Mouse (Mus musculus) kidney, embryonic 14.5 days (tissue): ENCODE data around the gene Adam11. TPM values are rescaled to one million over a fixed set of nuclear protein-coding genes. Genes with fewer than 3 reads are reported as not detected.

Source experiments
- ATAC-seq: fragments of 200-750 bp; cut with Nextera tagmentation; 2 replicates; pipeline ENCODE4 v1.8.0; 2017; ENCODE audit warnings: moderate number of reproducible peaks, mild to moderate bottlenecking, moderate TSS enrichment, moderate library complexity; ENCODE audit not compliant: low FRiP score, low TSS enrichment
- H3K27ac ChIP-seq: fragments of 300-500 bp; sonication (generic); 2 replicates; pipeline ENCODE4 v1.5.1; 2014; ENCODE audit warnings: low read depth, mild to moderate bottlenecking, low read length, moderate library complexity, mixed read lengths
- H3K27me3 ChIP-seq: fragments of 300-500 bp; sonication (generic); 2 replicates; pipeline ENCODE4 v1.6.1; 2014; ENCODE audit warnings: mild to moderate bottlenecking, low read length; ENCODE audit not compliant: control insufficient read depth, insufficient read depth
- H3K36me3 ChIP-seq: fragments of 300-500 bp; sonication (generic); 2 replicates; pipeline ENCODE4 v1.6.1; 2014; ENCODE audit warnings: low read length, mixed read lengths; ENCODE audit not compliant: control insufficient read depth, insufficient read depth
- H3K4me1 ChIP-seq: fragments of 300-500 bp; sonication (generic); 2 replicates; pipeline ENCODE4 v1.6.1; 2014; ENCODE audit warnings: low read length, mixed read lengths; ENCODE audit not compliant: control insufficient read depth, insufficient read depth
- H3K4me2 ChIP-seq: fragments of 300-500 bp; sonication (generic); replicated peaks from 2 replicates; pipeline ENCODE4 v1.6.1; 2014; ENCODE audit warnings: low read depth, mild to moderate bottlenecking, low read length
- H3K4me3 ChIP-seq: fragments of 300-500 bp; sonication (generic); 2 replicates; pipeline ENCODE4 v1.5.1; 2014; ENCODE audit warnings: mild to moderate bottlenecking, low read length
- H3K9ac ChIP-seq: fragments of 300-500 bp; sonication (generic); 2 replicates; pipeline ENCODE4 v1.6.1; 2014; ENCODE audit warnings: low read depth, mild to moderate bottlenecking, low read length, moderate library complexity
- H3K9me3 ChIP-seq: fragments of 300-500 bp; sonication (generic); 2 replicates; pipeline ENCODE4 v1.6.1; 2016; ENCODE audit warnings: low read length; ENCODE audit not compliant: control insufficient read depth
- whole genome bisulfite sequencing: fragments of 180-500 bp; shearing (Covaris S2); extraction: QIAGEN DNeasy Blood & Tissue Kit; methylation state at CpG from one replicate; pipeline ENCODE4 v1.1.7; 2014; 5-methylcytosine and 5-hydroxymethylcytosine counted together
- polyA plus RNA-seq: library from polyadenylated mRNA; unstranded; fragments of >200 nt; fragmentation: Nextera tagmentation; extraction: Ambion mirVana; gene quantifications from 2 replicates; pipeline ENCODE4 v1.2.1, GENCODE M21; 2014

Gene Adam11
- polyA plus RNA-seq, 1 experiment from 2014 or later, result 7.8 TPM

DNA sequence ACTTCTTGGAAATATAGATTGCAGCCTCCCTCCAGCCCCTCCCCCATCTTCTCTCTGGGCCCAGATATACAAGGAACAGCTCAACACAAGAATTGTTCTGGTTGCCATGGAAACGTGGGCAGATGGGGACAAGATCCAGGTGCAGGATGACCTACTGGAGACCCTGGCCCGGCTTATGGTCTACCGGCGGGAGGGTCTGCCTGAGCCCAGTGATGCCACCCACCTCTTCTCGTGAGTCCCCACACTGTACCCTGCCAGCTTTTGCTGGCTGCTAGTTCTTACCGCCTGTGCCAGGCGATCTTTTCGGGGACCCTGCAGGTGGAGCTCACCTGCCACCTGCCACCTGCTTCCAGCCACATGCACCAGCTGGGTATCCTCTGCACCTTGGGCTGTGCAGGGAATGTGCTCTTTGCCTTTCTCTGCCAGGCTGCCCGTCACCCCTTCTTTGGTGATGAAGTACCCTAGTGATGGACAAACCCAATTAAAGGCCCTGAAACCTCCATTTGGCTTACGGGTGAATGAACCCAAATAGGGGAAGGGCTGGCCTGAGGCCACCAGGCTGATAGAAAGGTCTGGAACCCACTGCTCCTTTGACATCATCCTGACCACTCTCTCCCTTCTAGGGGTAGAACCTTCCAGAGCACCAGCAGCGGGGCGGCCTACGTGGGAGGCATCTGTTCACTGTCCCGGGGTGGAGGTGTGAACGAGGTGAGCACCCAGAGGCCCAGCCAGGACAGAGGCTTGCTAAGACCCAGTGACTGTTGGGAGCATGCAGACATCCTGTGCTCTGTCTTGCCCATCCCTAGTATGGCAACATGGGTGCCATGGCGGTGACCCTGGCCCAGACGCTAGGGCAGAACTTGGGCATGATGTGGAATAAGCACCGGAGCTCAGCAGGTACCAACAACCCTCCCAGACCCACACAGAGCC lies 11.8 kb downstream of the Adam11 start:
- ATAC-seq, result no peak

GRCm38 (mm10) chr11:102773713-102774611 lies 12.7 kb downstream of the Adam11 start:
- peak overlapping the region; percentile 76 for H3K9ac ChIP-seq
- peak; percentile 16 for ATAC-seq
- no peaks in the 10 kb centered on the region; the same call in 1 of the 2 replicates for H3K36me3 ChIP-seq
- peak overlapping the region; percentile 88 for H3K27ac ChIP-seq
- no peaks in the 10 kb centered on the region for H3K9me3 ChIP-seq
- no peaks in the 10 kb centered on the region; the same call in 1 of the 2 replicates for H3K27me3 ChIP-seq
- peak overlapping the region; percentile 62 for H3K4me3 ChIP-seq
- peak overlapping the region; percentile 97 for H3K4me2 ChIP-seq
- WGBS, result under 1% methylated on average over 46 of the region's 46 CpGs
- H3K4me1 ChIP-seq, result peaks cover 42% of the 10 kb centered on the region

More for the DNA sequence above, 11.8 kb downstream of the Adam11 start:
- whole genome bisulfite sequencing, result 66% methylated on average over 18 of the region's 18 CpGs
- no peaks in the 10 kb centered on the region; the same call in 1 of the 2 replicates for H3K36me3 ChIP-seq
- H3K9ac ChIP-seq, result no peak overlapping the region
- no peak overlapping the region for H3K4me2 ChIP-seq
- H3K4me1 ChIP-seq, result peaks cover 35% of the 10 kb centered on the region
- H3K9me3 ChIP-seq, result no peaks in the 10 kb centered on the region
- H3K27me3 ChIP-seq, result no peaks in the 10 kb centered on the region; the same call in 1 of the 2 replicates
- H3K27ac ChIP-seq, result no peak overlapping the region
- H3K4me3 ChIP-seq, result no peak overlapping the region

GRCm38 (mm10) chr11:102774621-102775141 lies 13.4 kb downstream of the Adam11 start:
- peaks cover 42% of the 10 kb centered on the region for H3K4me1 ChIP-seq
- ATAC-seq, result peak; percentile 87
- 1% methylated on average over 25 of the region's 25 CpGs for WGBS

DNA sequence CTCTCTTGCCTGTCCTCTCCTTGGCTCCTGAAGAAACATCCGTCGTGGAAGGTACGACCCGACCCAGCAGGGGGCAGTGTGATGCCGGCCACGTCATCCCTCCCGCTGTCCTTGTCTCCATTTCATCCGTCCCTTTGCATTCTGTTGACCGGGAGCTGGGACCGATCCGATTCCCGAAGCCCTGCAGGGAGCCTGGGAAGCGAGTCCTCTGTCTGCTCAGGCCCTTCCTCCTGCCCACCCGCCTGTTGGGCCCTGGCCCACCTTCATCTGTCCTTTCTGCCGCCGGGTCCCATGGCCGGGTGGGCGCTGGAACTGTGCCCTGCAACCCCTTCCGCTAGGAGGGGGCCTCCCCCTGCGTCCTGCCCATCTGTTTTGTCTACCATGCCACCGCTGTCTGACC lies 16.4 kb downstream of the Adam11 start:
- 19% methylated on average over 21 of the region's 21 CpGs for WGBS
- no peaks in the 10 kb centered on the region for H3K9me3 ChIP-seq
- peaks cover 31% of the 10 kb centered on the region for H3K4me1 ChIP-seq
- peak overlapping the region; percentile 45 for H3K4me2 ChIP-seq
- H3K27me3 ChIP-seq, result no peaks in the 10 kb centered on the region
- H3K9ac ChIP-seq, result peak overlapping the region; percentile 50
- peak overlapping the region; percentile 22; the same call in 1 of the 2 replicates for H3K4me3 ChIP-seq
- H3K27ac ChIP-seq, result no peak overlapping the region
- peak; percentile 17; the same call in 1 of the 2 replicates for ATAC-seq
- no peaks in the 10 kb centered on the region; the same call in 1 of the 2 replicates for H3K36me3 ChIP-seq

More at GRCm38 (mm10) chr11:102774621-102775141, 13.4 kb downstream of the Adam11 start:
- H3K27ac ChIP-seq, result peak overlapping the region; percentile 88
- H3K36me3 ChIP-seq, result no peaks in the 10 kb centered on the region; the same call in 1 of the 2 replicates
- H3K4me3 ChIP-seq, result peak overlapping the region; percentile 62
- no peaks in the 10 kb centered on the region; the same call in 1 of the 2 replicates for H3K27me3 ChIP-seq
- H3K9me3 ChIP-seq, result no peaks in the 10 kb centered on the region
- H3K9ac ChIP-seq, result peak overlapping the region; percentile 76
- peak overlapping the region; percentile 97 for H3K4me2 ChIP-seq

DNA sequence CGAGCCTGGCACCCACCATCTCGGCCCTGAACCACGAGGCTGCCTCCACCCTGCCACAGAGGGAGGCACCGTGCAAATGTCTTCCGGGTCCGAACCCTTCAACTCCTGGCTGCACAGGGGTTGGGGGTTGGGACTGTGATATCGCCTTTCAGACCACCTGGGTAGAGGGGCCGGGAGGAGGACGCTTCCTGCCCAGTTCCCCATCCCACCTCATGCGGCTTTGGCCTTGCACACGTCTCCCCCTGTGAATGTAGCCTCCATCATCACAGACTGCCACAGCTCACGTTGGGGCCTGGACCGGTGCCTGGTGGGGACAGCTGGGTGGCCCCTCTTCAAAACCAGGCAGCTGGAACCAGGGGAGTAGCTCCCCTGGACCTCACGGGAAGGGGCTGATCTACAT lies 16.9 kb downstream of the Adam11 start:
- Histone ChIP-seq H3K9me3 (no peaks in the 10 kb centered on the region), H3K27me3 (no peaks in the 10 kb centered on the region), H3K36me3 (no peaks in the 10 kb centered on the region; the same call in 1 of the 2 replicates), H3K27ac (peak overlapping the region; percentile 47; the same call in 1 of the 2 replicates), H3K4me3 (no peak overlapping the region), H3K4me1 (peaks cover 31% of the 10 kb centered on the region), H3K9ac (peak overlapping the region; percentile 50), H3K4me2 (peak overlapping the region; percentile 45)
- peak; percentile 11; the same call in 1 of the 2 replicates for ATAC-seq
- 13% methylated on average over 14 of the region's 14 CpGs for whole genome bisulfite sequencing

DNA sequence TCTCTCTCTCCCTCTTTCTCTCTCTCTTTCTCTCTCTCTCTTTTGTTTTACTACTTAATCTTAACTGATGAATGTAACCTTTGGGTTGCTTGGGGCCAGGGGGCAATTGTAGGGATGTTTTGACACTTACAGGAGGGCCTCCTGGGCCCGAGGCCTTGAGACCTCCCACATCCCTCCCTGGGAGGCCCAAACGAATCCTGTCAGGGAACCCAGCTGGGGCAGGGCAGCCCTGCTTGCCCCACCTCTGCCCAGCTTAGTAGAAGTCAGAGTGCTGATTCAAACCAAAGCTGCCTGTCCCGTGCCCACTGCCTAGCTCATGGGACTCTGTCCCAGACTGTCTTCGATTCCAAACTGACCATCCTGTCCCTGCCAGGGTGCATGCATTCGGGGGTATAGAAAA lies 17.4 kb downstream of the Adam11 start:
- H3K27me3 ChIP-seq, result no peaks in the 10 kb centered on the region
- no peak overlapping the region for H3K4me3 ChIP-seq
- H3K36me3 ChIP-seq, result no peaks in the 10 kb centered on the region; the same call in 1 of the 2 replicates
- H3K9me3 ChIP-seq, result no peaks in the 10 kb centered on the region
- peak overlapping the region; percentile 47; the same call in 1 of the 2 replicates for H3K27ac ChIP-seq
- 41% methylated on average over 5 of the region's 5 CpGs for WGBS
- ATAC-seq, result no peak
- H3K9ac ChIP-seq, result no peak overlapping the region
- H3K4me2 ChIP-seq, result no peak overlapping the region
- H3K4me1 ChIP-seq, result peaks cover 31% of the 10 kb centered on the region

- Histone ChIP-seq H3K9ac (no peak overlapping the region), H3K4me3 (no peak overlapping the region), H3K4me2 (no peak overlapping the region), H3K9me3 (no peaks in the 10 kb centered on the region), H3K27ac (no peak overlapping the region), H3K27me3 (no peaks in the 10 kb centered on the region), H3K36me3 (no peaks in the 10 kb centered on the region; the same call in 1 of the 2 replicates), H3K4me1 (peaks cover 31% of the 10 kb centered on the region)
- 78% methylated on average over 8 of the region's 8 CpGs for WGBS
- ATAC-seq, result no peak
Observed at GRCm38 (mm10) chr11:102779081-102779638, 17.9 kb downstream of the Adam11 start.

DNA sequence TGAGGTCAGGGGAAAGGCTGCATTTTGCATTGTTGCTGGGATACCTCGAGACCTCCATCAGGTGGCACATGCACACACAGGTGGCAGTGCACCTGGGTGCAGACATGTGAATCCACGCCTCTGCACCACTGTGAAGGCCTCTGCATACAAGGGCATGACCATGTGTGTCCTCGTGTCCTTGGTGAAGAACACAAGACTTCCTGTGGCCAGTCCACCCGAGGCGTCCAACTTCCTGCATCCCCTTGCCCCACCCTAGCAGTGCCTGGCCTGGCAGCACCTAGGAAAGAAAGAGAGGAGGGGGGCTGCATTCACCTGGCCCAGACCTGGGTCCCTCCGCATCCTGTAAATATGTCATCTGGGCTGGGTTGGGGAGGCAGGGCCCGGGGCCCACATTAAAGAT lies 18.6 kb downstream of the Adam11 start:
- ATAC-seq, result no peak
- no peak overlapping the region for H3K4me3 ChIP-seq
- H3K4me1 ChIP-seq, result peaks cover 31% of the 10 kb centered on the region
- H3K9ac ChIP-seq, result no peak overlapping the region
- WGBS, result 66% methylated on average over 7 of the region's 7 CpGs
- no peaks in the 10 kb centered on the region; the same call in 1 of the 2 replicates for H3K36me3 ChIP-seq
- no peaks in the 10 kb centered on the region for H3K27me3 ChIP-seq
- H3K27ac ChIP-seq, result no peak overlapping the region
- no peak overlapping the region for H3K4me2 ChIP-seq
- H3K9me3 ChIP-seq, result no peaks in the 10 kb centered on the region
